Mouse (Mus musculus) Patski (cell line): ENCODE results near the gene Rfx2. TPM values are rescaled to one million over a fixed set of nuclear protein-coding genes. Genes with fewer than 3 reads are reported as not detected.

Experiments
- ATAC-seq: fragments of 100-300 bp; one replicate; pipeline ENCODE4 v1.8.0; 2021
- CTCF ChIA-PET: fragments of 350-600 bp; sonication (Branson Sonifier 250); formaldehyde crosslinking; loops from one replicate; lab custom pipeline; 2022; ENCODE audit warnings: inconsistent platforms; lab: Charles Lee
- POLR2A ChIA-PET: fragments of 350-600 bp; sonication (Branson Sonifier 250); formaldehyde crosslinking; loops from one replicate; lab custom pipeline; 2022; ENCODE audit warnings: antibody characterized with exemption, inconsistent platforms; lab: Charles Lee
- DNase-seq: peaks from one replicate; pipeline ENCODE4 v3.0.0-alpha.2; 2011; ENCODE audit warnings: low read depth, low spot score
- H3K27me3 ChIP-seq: fragments of 371-371 bp; one replicate; pipeline ENCODE4 v1.5.1; 2021
- CTCF ChIP-seq: fragments of 100-300 bp; IDR thresholded peaks from one replicate; pipeline ENCODE4 v1.5.1; 2021
- in situ Hi-C: fragments of 300-500 bp; cut with MboI; formaldehyde crosslinking; loops from 3 replicates; pipeline ENCODE4 v1.11.1; 2018; ENCODE audit warnings: low pct_unique_long_range_greater_than_20kb, mixed read lengths
- polyA plus RNA-seq: library from polyadenylated mRNA; unstranded; gene quantifications from one replicate; pipeline ENCODE4 v1.2.3, GENCODE M21; 2021

Gene Rfx2
- polyA plus RNA-seq, 1 experiment from 2014 or later, result 7.7 TPM

- no peak for ATAC-seq
- in situ Hi-C loops, result no loop called here
- CTCF ChIA-PET, result interaction anchor here (0.7 kb wide), 1 partner anchor 9 kb away, joined by 3 read pairs; no protein-coding TSS in a partner anchor
- no peak for TF ChIP-seq CTCF
- H3K27me3 ChIP-seq, result peaks cover 8% of the 10 kb centered on the region
- POLR2A ChIA-PET, result no interaction called here
- no peak for DNase-seq
Observed at GRCm38 (mm10) chr17:56866071-56866470, 35.3 kb upstream of the Rfx2 start.

- no peak for TF ChIP-seq CTCF
- no peak for ATAC-seq
- no peak for DNase-seq
- ChIA-PET CTCF (no interaction called here), POLR2A (interaction anchor here (0.8 kb wide), 1 partner anchor 63 kb away, joined by 3 read pairs; no protein-coding TSS in a partner anchor)
- in situ Hi-C loops, result no loop called here
- peaks cover 1% of the 10 kb centered on the region for H3K27me3 ChIP-seq
Observed at GRCm38 (mm10) chr17:56861197-56861596, 30.4 kb upstream of the Rfx2 start.

- CTCF ChIA-PET, result interaction anchor here (0.9 to 2.4 kb wide), 7 partner anchors 15 to 84 kb away, joined by 3 to 17 read pairs (median 3); no protein-coding TSS in a partner anchor
- ATAC-seq, result no peak
- no peak for TF ChIP-seq CTCF
- POLR2A ChIA-PET, result no interaction called here
- DNase-seq, result no peak
- no peaks in the 10 kb centered on the region for H3K27me3 ChIP-seq
- in situ Hi-C loops, result loop anchor here (5.0 kb wide), 1 partner anchor 52 kb away; no protein-coding TSS in a partner anchor
Observed at GRCm38 (mm10) chr17:56858922-56859321, 28.1 kb upstream of the Rfx2 start.

GRCm38 (mm10) chr17:56858216-56858615 is 27.4 kb upstream of the Rfx2 start:
- DNase-seq, result peak; percentile 13
- ChIA-PET CTCF (interaction anchor here (0.9 to 2.9 kb wide), 4 partner anchors 45 to 85 kb away, joined by 3 to 25 read pairs (median 10); no protein-coding TSS in a partner anchor), POLR2A (no interaction called here)
- in situ Hi-C loops, result loop anchor here (5.0 kb wide), 1 partner anchor 51 kb away; no protein-coding TSS in a partner anchor
- no peak for ATAC-seq
- peak; percentile 86 for TF ChIP-seq CTCF
- no peaks in the 10 kb centered on the region for H3K27me3 ChIP-seq

DNA sequence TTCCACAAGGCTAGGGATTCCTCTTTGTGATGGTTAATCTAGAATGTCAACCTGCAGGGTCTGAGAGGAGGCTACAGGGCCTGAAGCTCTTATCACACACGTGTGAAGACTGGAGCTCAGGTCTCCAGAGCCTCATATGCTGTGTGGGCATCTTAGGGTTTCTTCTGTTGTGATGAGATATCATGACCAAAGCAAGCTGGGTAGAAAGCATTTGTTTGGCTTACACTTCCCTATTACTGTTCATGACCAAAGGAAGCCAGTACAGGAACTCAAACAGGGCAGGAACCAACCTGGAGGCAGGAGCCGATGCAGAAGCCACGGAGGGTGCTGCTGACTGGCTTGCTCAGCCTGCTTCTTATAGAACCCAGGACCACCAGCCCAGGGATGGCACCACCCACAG is 24.6 kb upstream of the Rfx2 start:
- H3K27me3 ChIP-seq, result no peaks in the 10 kb centered on the region
- ChIA-PET CTCF (interaction anchor here (2.9 kb wide), 1 partner anchor 47 kb away, joined by 25 read pairs; no protein-coding TSS in a partner anchor), POLR2A (interaction anchor here (1.1 kb wide), 1 partner anchor 46 kb away, joined by 3 read pairs; no protein-coding TSS in a partner anchor)
- ATAC-seq, result no peak
- TF ChIP-seq CTCF, result no peak
- in situ Hi-C loops, result loop anchor here (5.0 kb wide), 1 partner anchor 48 kb away; no protein-coding TSS in a partner anchor
- DNase-seq, result no peak

DNA sequence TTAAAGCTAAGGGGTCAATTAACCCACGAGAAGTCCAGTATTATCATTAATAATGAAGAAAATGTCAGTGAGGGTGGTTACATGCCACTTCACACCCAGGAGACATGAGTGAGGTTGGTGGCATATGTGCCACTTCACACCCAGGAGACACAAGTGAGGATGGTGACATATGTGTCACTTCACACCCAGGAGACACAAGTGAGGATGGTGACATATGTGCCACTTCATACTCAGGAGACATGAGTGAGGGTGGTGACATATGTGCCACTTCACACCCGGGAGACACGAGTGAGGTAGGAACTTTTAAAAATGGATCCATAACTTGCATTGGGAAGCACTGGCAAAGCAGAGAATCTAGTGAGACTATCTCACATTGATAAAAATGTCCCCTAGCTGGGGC is 20.4 kb upstream of the Rfx2 start:
- H3K27me3 ChIP-seq, result no peaks in the 10 kb centered on the region
- TF ChIP-seq CTCF, result no peak
- no peak for DNase-seq
- ATAC-seq, result no peak
- POLR2A ChIA-PET, result no interaction called here
- in situ Hi-C loops, result no loop called here
- CTCF ChIA-PET, result no interaction called here

- in situ Hi-C loops, result no loop called here
- H3K27me3 ChIP-seq, result no peaks in the 10 kb centered on the region
- DNase-seq, result no peak
- TF ChIP-seq CTCF, result no peak
- POLR2A ChIA-PET, result no interaction called here
- CTCF ChIA-PET, result no interaction called here
- ATAC-seq, result no peak
Observed at GRCm38 (mm10) chr17:56849710-56850109, 18.9 kb upstream of the Rfx2 start.

- ChIA-PET CTCF (no interaction called here), POLR2A (no interaction called here)
- TF ChIP-seq CTCF, result no peak
- no peaks in the 10 kb centered on the region for H3K27me3 ChIP-seq
- in situ Hi-C loops, result no loop called here
- DNase-seq (no peak), ATAC-seq (no peak)
Observed at GRCm38 (mm10) chr17:56848785-56849184, 18.0 kb upstream of the Rfx2 start.

DNA sequence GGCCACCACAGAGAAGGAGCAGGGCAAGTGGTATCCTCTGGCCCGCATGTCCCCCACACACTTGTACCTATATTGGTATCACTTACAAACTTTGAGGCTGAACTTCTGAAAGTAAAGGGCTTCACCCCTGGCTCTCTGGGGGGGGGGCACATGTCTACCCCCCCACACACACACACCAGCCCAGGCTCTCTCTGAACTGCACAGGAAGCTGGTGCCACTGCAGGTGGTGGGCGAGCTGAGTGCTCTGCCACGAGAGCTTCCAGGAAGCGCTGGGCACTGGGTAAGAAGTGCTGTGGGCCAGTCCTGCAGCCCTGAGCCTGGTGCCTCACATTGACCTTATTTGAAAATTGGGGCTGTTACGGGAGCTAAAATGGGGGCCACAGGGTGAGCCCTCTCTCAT is 12.9 kb upstream of the Rfx2 start:
- CTCF ChIA-PET, result interaction anchor here (1.0 kb wide), 1 partner anchor 15 kb away, joined by 3 read pairs; no protein-coding TSS in a partner anchor
- POLR2A ChIA-PET, result no interaction called here
- in situ Hi-C loops, result no loop called here
- no peak for ATAC-seq
- no peak for TF ChIP-seq CTCF
- H3K27me3 ChIP-seq, result peaks cover under 1% of the 10 kb centered on the region
- no peak for DNase-seq

DNA sequence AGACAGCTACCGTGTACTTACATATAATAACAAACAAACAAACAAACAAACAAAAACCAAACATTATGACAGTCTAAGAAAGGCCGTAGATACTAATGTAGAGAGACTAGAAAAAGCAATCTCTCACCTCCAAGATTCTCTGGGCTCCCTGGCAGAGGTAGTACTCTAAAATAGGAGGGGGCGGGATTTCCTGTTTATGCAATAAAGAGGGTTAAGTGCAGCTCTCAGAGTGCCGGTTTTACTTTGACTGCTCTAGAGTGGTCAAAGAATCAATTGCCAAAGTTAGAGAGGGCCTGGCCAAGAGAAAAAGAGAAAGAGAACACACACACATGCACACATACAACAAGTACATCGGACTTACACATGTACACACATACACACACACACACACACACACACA is 11.4 kb upstream of the Rfx2 start:
- no peak for DNase-seq
- ChIA-PET POLR2A (no interaction called here), CTCF (no interaction called here)
- no peak for ATAC-seq
- TF ChIP-seq CTCF, result no peak
- in situ Hi-C loops, result no loop called here
- H3K27me3 ChIP-seq, result peaks cover 14% of the 10 kb centered on the region

DNA sequence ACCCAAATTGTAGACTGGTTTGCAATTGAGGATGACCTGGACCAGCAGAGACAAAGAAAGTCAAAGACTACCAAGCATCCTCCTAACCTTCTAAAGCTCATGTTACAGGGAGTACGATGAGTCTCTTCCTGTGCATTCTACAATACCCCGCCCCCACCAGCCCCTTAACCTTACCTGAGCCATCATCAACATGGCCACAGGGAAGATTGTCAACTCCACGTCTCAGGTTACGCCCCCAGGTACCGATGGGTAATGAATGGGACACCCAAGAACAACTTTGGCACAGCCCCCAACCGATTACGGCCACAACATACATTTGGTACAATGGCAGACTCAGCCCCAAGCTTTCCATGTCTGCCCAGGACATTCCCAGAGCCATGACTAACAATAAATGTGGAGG is 9.7 kb upstream of the Rfx2 start:
- no peak for TF ChIP-seq CTCF
- peaks cover 25% of the 10 kb centered on the region for H3K27me3 ChIP-seq
- CTCF ChIA-PET, result no interaction called here
- ATAC-seq, result no peak
- in situ Hi-C loops, result no loop called here
- no peak for DNase-seq
- POLR2A ChIA-PET, result no interaction called here
